Mouse (Mus musculus) cortical plate, adult 2 months (tissue): ENCODE results near the gene Gm2115.

Experiments
- CTCF ChIP-seq: fragments of 200-500 bp; IDR thresholded peaks from 2 replicates; pipeline ENCODE4 v1.5.1; 2011; ENCODE audit warnings: mild to moderate bottlenecking, control low read depth, low read length; ENCODE audit not compliant: insufficient read depth; ENCODE audit errors: extremely low read depth
- POLR2A ChIP-seq: fragments of 200-500 bp; IDR thresholded peaks from 2 replicates; pipeline ENCODE4 v1.6.1; 2011; ENCODE audit warnings: mild to moderate bottlenecking, low read length, control low read depth; ENCODE audit not compliant: insufficient read depth; ENCODE audit errors: extremely low read depth

DNA sequence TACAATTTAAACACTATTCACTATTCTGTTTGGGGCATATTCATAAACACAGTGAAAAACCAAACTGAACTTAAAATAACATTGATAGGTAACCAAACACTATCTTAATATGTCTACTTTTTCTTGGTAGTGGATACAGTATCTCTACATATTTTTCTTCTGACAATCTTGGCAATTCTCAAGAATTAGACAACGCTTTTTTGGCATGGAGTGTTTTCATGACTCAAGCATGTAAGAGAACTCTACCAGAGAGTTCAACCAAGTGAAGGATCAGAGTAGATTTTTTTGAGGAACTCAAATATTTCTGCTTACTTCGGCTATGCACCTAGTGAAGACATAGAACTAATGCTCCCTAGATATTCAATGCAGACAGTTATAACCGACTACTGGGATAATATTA lies 92.2 kb downstream of the Gm2115 start:
- TF ChIP-seq POLR2A (no peak), CTCF (no peak)
